Comparison of ENCODE assay signal across 8 mouse cellular contexts in genomic region chr1:89092019-89092418, GRCm38 (mm10). TPM values are rescaled to one million over a fixed set of nuclear protein-coding genes. Genes with fewer than 3 reads are reported as not detected.
DNase-seq lines count a peak whose midpoint lies in the region; ATAC-seq and TF ChIP-seq lines count a peak whose summit lies in the region.
"Had no signal": no experiment of that assay in that cellular context is flagged by ENCODE, and none has a peak within 500 bp of the region (broad histone marks: within the 10 kb centered on the region; RNA-seq: fewer than 3 reads in every experiment).

No protein-coding gene starts in this region.

- no peaks in the 10 kb centered on the region for H3K9me3 ChIP-seq in forebrain, embryonic 11.5 days (ENCODE audit: control insufficient read depth, low read length)
- H3K9me3 ChIP-seq in hindbrain, embryonic 16.5 days (ENCODE audit: control insufficient read depth, low read length), result no peaks in the 10 kb centered on the region
- H3K9me3 ChIP-seq in neural tube, embryonic 13.5 days, result no peaks in the 10 kb centered on the region

- H3K4me2 ChIP-seq in forebrain, embryonic 11.5 days (ENCODE audit: low read depth, low read length, severe bottlenecking), result peak overlapping the region; percentile 39; the same call in 1 of the 2 replicates
- H3K4me2 ChIP-seq in hindbrain, embryonic 16.5 days (ENCODE audit: low read length), result peak overlapping the region; percentile 39; the same call in 1 of the 2 replicates
- H3K4me2 ChIP-seq in neural tube, embryonic 13.5 days, result peak overlapping the region; percentile 35

- DNase-seq in left cerebral cortex, adult 2 months (ENCODE audit: extremely low spot score in 1 of 2, low spot score in 2 of 2), result no peak
- no peak for DNase-seq in left cerebral cortex, postnatal 36 days (ENCODE audit: low spot score in 2 of 2)
- DNase-seq in forebrain, embryonic 11.5 days (ENCODE audit: low spot score), result peak; percentile 62
- DNase-seq in layer of hippocampus, adult 18-20 months (ENCODE audit: low spot score in 2 of 2), result no peak

- H3K4me1 ChIP-seq in forebrain, embryonic 11.5 days (replicated peaks; ENCODE audit: control insufficient read depth, insufficient read depth, low read length), result peaks cover 41% of the 10 kb centered on the region
- H3K4me1 ChIP-seq in hindbrain, embryonic 16.5 days (ENCODE audit: control insufficient read depth, insufficient read depth, low read depth, low read length), result peaks cover 35% of the 10 kb centered on the region
- H3K4me1 ChIP-seq in neural tube, embryonic 13.5 days (replicated peaks), result peaks cover 92% of the 10 kb centered on the region

- ATAC-seq in forebrain, embryonic 11.5 days (replicated peaks; ENCODE audit: low FRiP score), result 0 out of 2 replicates have a peak, but pooled peaks have one; percentile 2
- no peak for ATAC-seq in hindbrain, embryonic 16.5 days
- ATAC-seq in neural tube, embryonic 13.5 days (ENCODE audit: low read depth), result no peak
- no peak for ATAC-seq in activated CD4-positive, CD25-positive, alpha-beta regulatory T cell, adult 4 months

- intact Hi-C loops in left cerebral cortex, adult 2 months (cut with DNase I), result no loop called here
- intact Hi-C loops in left cerebral cortex, postnatal 36 days (cut with DNase I), result loop anchor here (5.0 kb wide), 1 partner anchor 45 kb away; no protein-coding TSS in a partner anchor

- H3K9ac ChIP-seq in forebrain, embryonic 11.5 days (ENCODE audit: low read length), result peak overlapping the region; percentile 51
- H3K9ac ChIP-seq in hindbrain, embryonic 16.5 days (ENCODE audit: low read depth, low read length), result no peak overlapping the region
- peak overlapping the region; percentile 31; the same call in 1 of the 2 replicates for H3K9ac ChIP-seq in neural tube, embryonic 13.5 days

- H3K36me3 ChIP-seq in forebrain, embryonic 11.5 days (ENCODE audit: control insufficient read depth, insufficient read depth, low read length), result no peaks in the 10 kb centered on the region
- no peaks in the 10 kb centered on the region for H3K36me3 ChIP-seq in hindbrain, embryonic 16.5 days (ENCODE audit: control insufficient read depth, insufficient read depth, low read length)
- no peaks in the 10 kb centered on the region for H3K36me3 ChIP-seq in neural tube, embryonic 13.5 days

- H3K27ac ChIP-seq in left cerebral cortex, adult 2 months, result peak overlapping the region; percentile 63
- H3K27ac ChIP-seq in forebrain, embryonic 11.5 days (ENCODE audit: low read depth, low read length), result peak overlapping the region; percentile 64
- peak overlapping the region; percentile 44; the same call in 1 of the 2 replicates for H3K27ac ChIP-seq in hindbrain, embryonic 16.5 days (ENCODE audit: low read depth, low read length)
- H3K27ac ChIP-seq in neural tube, embryonic 13.5 days (replicated peaks), result peak overlapping the region; percentile 20

- WGBS in forebrain, embryonic 11.5 days, result 31% methylated on average over 5 of the region's 5 CpGs
- 50% methylated on average over 5 of the region's 5 CpGs for WGBS in hindbrain, embryonic 16.5 days
- WGBS in neural tube, embryonic 13.5 days, result 54% methylated on average over 5 of the region's 5 CpGs

- no peaks in the 10 kb centered on the region for H3K27me3 ChIP-seq in forebrain, embryonic 11.5 days (ENCODE audit: control insufficient read depth, insufficient read depth, low read length)
- H3K27me3 ChIP-seq in hindbrain, embryonic 16.5 days (replicated peaks; ENCODE audit: control insufficient read depth, insufficient read depth, low read length), result no peaks in the 10 kb centered on the region
- H3K27me3 ChIP-seq in neural tube, embryonic 13.5 days, result no peaks in the 10 kb centered on the region

- TF ChIP-seq CTCF in left cerebral cortex, adult 2 months (IDR thresholded peaks at IDR 0.05), result no peak

- H3K4me3 ChIP-seq in left cerebral cortex, adult 2 months, result no peak overlapping the region
- H3K4me3 ChIP-seq in forebrain, embryonic 11.5 days (ENCODE audit: low read depth, low read length), result no peak overlapping the region
- no peak overlapping the region for H3K4me3 ChIP-seq in hindbrain, embryonic 16.5 days (ENCODE audit: low read length)
- H3K4me3 ChIP-seq in neural tube, embryonic 13.5 days, result no peak overlapping the region

RNA-seq across cellular contexts. Expression of gene Sh3bp4, which starts 21.8 kb away (rescaled TPM):
- 10 to 100 TPM; 15.6 to 19.5 TPM for total RNA-seq in left cerebral cortex, adult 2 months (2021)
- total RNA-seq in left cerebral cortex, postnatal 36 days (2021), result 10 to 100 TPM; 16.0 to 21.0 TPM
- polyA plus RNA-seq in forebrain, embryonic 11.5 days (2014; fragmentation: Nextera tagmentation; extraction: Ambion mirVana), result 29.3 and 30.2 TPM in 2 replicates
- polyA plus RNA-seq in hindbrain, embryonic 16.5 days (2015; fragmentation: Nextera tagmentation; extraction: Ambion mirVana), result 13.7 and 17.0 TPM in 2 replicates
- 23.3 and 24.6 TPM in 2 replicates for polyA plus RNA-seq in neural tube, embryonic 13.5 days (2015; fragmentation: Nextera tagmentation; extraction: Ambion mirVana)
- polyA plus RNA-seq in activated CD4-positive, CD25-positive, alpha-beta regulatory T cell, adult 4 months (2017; shearing (Covaris generic)), result under 1 TPM; 0.09 to 0.61 TPM
- total RNA-seq in layer of hippocampus, adult 18-20 months (2021), result 10 to 100 TPM; 23.4 to 23.6 TPM
- total RNA-seq: neutrophil, adult 5-6 weeks had no signal
